Mouse (Mus musculus): ENCODE results near the gene Nadsyn1. TPM values are rescaled to one million over a fixed set of nuclear protein-coding genes. Genes with fewer than 3 reads are reported as not detected.

Gene Nadsyn1
- polyA plus RNA-seq, 1 experiment: 12.3 TPM

DNA sequence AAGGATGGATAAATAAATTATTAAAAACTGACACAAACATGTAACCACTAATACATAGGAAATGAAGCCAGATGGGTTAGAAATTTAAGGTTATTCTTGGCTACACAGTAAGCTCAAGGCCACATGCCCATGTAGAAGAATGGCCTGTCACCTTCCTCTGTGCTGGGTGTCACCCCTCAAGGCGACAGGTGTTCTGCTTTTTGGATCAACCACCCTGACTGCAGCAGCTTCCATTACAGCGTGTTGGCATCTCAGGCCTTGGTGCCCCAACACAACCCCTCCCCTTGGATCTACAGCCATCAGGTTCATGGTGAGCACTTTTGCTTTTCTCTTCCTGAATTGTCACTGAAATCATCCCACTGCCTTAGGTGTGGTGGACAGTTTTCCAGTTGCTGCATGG is 10.0 kb upstream of the Nadsyn1 start:
- Histone ChIP-seq H3K36me3 (ENCODE audit: control insufficient read depth, insufficient read depth, low read length, poor library complexity, severe bottlenecking) (peaks cover 6% of the 10 kb centered on the region; the same call in 1 of the 2 replicates), H3K4me1 (ENCODE audit: control insufficient read depth, insufficient read depth, low read length) (peaks cover 4% of the 10 kb centered on the region), H3K27me3 (ENCODE audit: control insufficient read depth, insufficient read depth, low read length, poor library complexity, severe bottlenecking) (no peaks in the 10 kb centered on the region), H3K9me3 (replicated peaks; ENCODE audit: control insufficient read depth, insufficient read depth, low read length, poor library complexity, severe bottlenecking) (no peaks in the 10 kb centered on the region), H3K27ac (ENCODE audit: insufficient read depth, low read length) (no peak overlapping the region), H3K9ac (ENCODE audit: low read depth, poor library complexity, severe bottlenecking) (no peak overlapping the region), H3K4me3 (ENCODE audit: low read depth, low read length) (no peak overlapping the region)
- TF ChIP-seq EP300 (IDR thresholded peaks at IDR 0.05; ENCODE audit: insufficient read depth, low read depth, low read length) (no peak), POLR2A (IDR thresholded peaks at IDR 0.05; ENCODE audit: insufficient read depth, low read length) (no peak), CTCF (IDR thresholded peaks at IDR 0.05; ENCODE audit: low read depth, low read length) (no peak)

- Histone ChIP-seq H3K9me3 (replicated peaks; ENCODE audit: control insufficient read depth, insufficient read depth, low read length, poor library complexity, severe bottlenecking) (no peaks in the 10 kb centered on the region), H3K4me3 (ENCODE audit: low read depth, low read length) (no peak overlapping the region), H3K4me1 (ENCODE audit: control insufficient read depth, insufficient read depth, low read length) (peaks cover 4% of the 10 kb centered on the region), H3K9ac (ENCODE audit: low read depth, poor library complexity, severe bottlenecking) (no peak overlapping the region), H3K36me3 (ENCODE audit: control insufficient read depth, insufficient read depth, low read length, poor library complexity, severe bottlenecking) (0 out of 2 replicates have a peak, but pooled peaks cover 2% of the 10 kb centered on the region), H3K27ac (ENCODE audit: insufficient read depth, low read length) (no peak overlapping the region), H3K27me3 (ENCODE audit: control insufficient read depth, insufficient read depth, low read length, poor library complexity, severe bottlenecking) (no peaks in the 10 kb centered on the region)
- TF ChIP-seq POLR2A (IDR thresholded peaks at IDR 0.05; ENCODE audit: insufficient read depth, low read length): no peak
- no peak for TF ChIP-seq EP300 (IDR thresholded peaks at IDR 0.05; ENCODE audit: insufficient read depth, low read depth, low read length)
- no peak for TF ChIP-seq CTCF (IDR thresholded peaks at IDR 0.05; ENCODE audit: low read depth, low read length)
Measured at GRCm38 (mm10) chr7:143832196-143832595, 9.5 kb upstream of the Nadsyn1 start.

DNA sequence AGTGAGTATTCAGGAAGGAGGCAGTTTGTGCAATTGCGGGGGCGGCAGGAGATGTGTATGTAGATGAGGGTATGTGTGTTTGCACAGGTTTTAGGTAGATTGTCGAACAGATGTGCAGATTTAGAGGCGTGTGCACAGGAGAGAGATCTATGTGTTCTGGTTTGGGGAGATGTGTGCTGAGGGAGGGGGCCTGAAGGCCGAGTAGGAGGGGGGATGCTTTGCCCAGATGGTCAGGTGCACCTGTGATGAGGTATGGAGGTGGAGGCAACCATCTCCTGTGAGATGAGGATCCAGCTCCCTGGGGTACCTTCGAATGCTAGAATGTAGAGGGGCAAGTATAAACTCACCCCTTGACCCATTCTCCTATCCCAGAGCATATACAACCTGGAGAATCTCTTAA is 7.8 kb upstream of the Nadsyn1 start:
- peaks cover 4% of the 10 kb centered on the region for H3K4me1 ChIP-seq (ENCODE audit: control insufficient read depth, insufficient read depth, low read length)
- H3K9me3 ChIP-seq (replicated peaks; ENCODE audit: control insufficient read depth, insufficient read depth, low read length, poor library complexity, severe bottlenecking): no peaks in the 10 kb centered on the region
- H3K36me3 ChIP-seq (ENCODE audit: control insufficient read depth, insufficient read depth, low read length, poor library complexity, severe bottlenecking): 0 out of 2 replicates have a peak, but pooled peaks cover 2% of the 10 kb centered on the region
- H3K27me3 ChIP-seq (ENCODE audit: control insufficient read depth, insufficient read depth, low read length, poor library complexity, severe bottlenecking): no peaks in the 10 kb centered on the region
- no peak for TF ChIP-seq CTCF (IDR thresholded peaks at IDR 0.05; ENCODE audit: low read depth, low read length)
- TF ChIP-seq EP300 (IDR thresholded peaks at IDR 0.05; ENCODE audit: insufficient read depth, low read depth, low read length): no peak
- TF ChIP-seq POLR2A (IDR thresholded peaks at IDR 0.05; ENCODE audit: insufficient read depth, low read length): no peak
- H3K4me3 ChIP-seq (ENCODE audit: low read depth, low read length): peak overlapping the region; percentile 86
- peak overlapping the region; percentile 78 for H3K9ac ChIP-seq (ENCODE audit: low read depth, poor library complexity, severe bottlenecking)
- no peak overlapping the region for H3K27ac ChIP-seq (ENCODE audit: insufficient read depth, low read length)

DNA sequence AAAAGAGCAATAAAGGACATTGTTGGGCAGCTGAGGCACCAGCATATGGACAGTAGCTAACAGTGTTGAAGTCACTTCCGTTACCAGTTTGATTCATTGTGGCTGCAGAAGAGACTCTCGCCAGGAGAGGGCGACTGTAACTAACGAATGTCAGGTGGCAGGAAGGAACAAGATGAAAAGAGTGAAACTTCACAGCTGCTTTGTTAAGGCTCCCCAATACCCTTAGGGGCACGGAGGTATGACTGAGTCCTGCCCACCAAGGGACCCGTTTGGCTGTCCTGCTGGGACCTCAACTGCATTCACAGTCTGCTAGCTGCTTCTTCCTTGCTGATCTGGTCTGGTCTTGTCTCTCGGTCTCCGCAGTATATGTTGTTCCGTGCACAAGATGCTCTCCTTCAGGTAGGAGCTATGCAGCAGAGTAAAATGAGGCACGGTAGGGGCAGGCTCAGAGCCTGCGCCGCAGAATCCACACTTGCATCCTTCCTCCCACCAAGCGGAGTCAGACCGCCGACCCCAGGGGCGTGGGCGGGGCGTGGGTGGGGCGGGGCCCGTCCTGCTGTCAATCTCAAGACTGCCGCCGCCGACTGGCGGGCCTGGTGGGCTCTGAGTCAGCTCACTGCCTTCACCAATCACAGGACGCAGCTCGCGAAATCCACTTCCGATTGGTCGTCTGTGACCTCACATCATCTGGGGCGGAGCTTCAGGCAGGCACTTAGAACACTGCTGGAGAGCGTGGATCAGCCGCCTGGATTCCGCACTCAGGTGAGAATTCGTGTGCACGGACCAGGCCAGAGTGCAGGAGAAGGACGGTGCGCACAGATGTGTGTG is 7.1 kb upstream of the Nadsyn1 start:
- peak overlapping the region; percentile 55 for H3K27ac ChIP-seq (ENCODE audit: insufficient read depth, low read length)
- H3K4me1 ChIP-seq (ENCODE audit: control insufficient read depth, insufficient read depth, low read length): no peaks in the 10 kb centered on the region
- H3K9me3 ChIP-seq (replicated peaks; ENCODE audit: control insufficient read depth, insufficient read depth, low read length, poor library complexity, severe bottlenecking): no peaks in the 10 kb centered on the region
- H3K4me3 ChIP-seq (ENCODE audit: low read depth, low read length): peak overlapping the region; percentile 86
- TF ChIP-seq CTCF (IDR thresholded peaks at IDR 0.05; ENCODE audit: low read depth, low read length) (peak; percentile 66), POLR2A (IDR thresholded peaks at IDR 0.05; ENCODE audit: insufficient read depth, low read length) (peak; percentile 69), EP300 (IDR thresholded peaks at IDR 0.05; ENCODE audit: insufficient read depth, low read depth, low read length) (no peak; the same call in 1 of the 2 replicates)
- H3K36me3 ChIP-seq (ENCODE audit: control insufficient read depth, insufficient read depth, low read length, poor library complexity, severe bottlenecking): 0 out of 2 replicates have a peak, but pooled peaks cover 2% of the 10 kb centered on the region
- peak overlapping the region; percentile 78 for H3K9ac ChIP-seq (ENCODE audit: low read depth, poor library complexity, severe bottlenecking)
- H3K27me3 ChIP-seq (ENCODE audit: control insufficient read depth, insufficient read depth, low read length, poor library complexity, severe bottlenecking): no peaks in the 10 kb centered on the region

- H3K36me3 ChIP-seq (ENCODE audit: control insufficient read depth, insufficient read depth, low read length, poor library complexity, severe bottlenecking): 0 out of 2 replicates have a peak, but pooled peaks cover 2% of the 10 kb centered on the region
- H3K4me1 ChIP-seq (ENCODE audit: control insufficient read depth, insufficient read depth, low read length): no peaks in the 10 kb centered on the region
- no peak overlapping the region for H3K9ac ChIP-seq (ENCODE audit: low read depth, poor library complexity, severe bottlenecking)
- no peaks in the 10 kb centered on the region for H3K9me3 ChIP-seq (replicated peaks; ENCODE audit: control insufficient read depth, insufficient read depth, low read length, poor library complexity, severe bottlenecking)
- no peak overlapping the region for H3K4me3 ChIP-seq (ENCODE audit: low read depth, low read length)
- TF ChIP-seq EP300 (IDR thresholded peaks at IDR 0.05; ENCODE audit: insufficient read depth, low read depth, low read length): no peak
- no peak for TF ChIP-seq POLR2A (IDR thresholded peaks at IDR 0.05; ENCODE audit: insufficient read depth, low read length)
- TF ChIP-seq CTCF (IDR thresholded peaks at IDR 0.05; ENCODE audit: low read depth, low read length): no peak
- H3K27ac ChIP-seq (ENCODE audit: insufficient read depth, low read length): no peak overlapping the region
- H3K27me3 ChIP-seq (ENCODE audit: control insufficient read depth, insufficient read depth, low read length, poor library complexity, severe bottlenecking): no peaks in the 10 kb centered on the region
Measured at GRCm38 (mm10) chr7:143826985-143827384, 4.3 kb upstream of the Nadsyn1 start.

DNA sequence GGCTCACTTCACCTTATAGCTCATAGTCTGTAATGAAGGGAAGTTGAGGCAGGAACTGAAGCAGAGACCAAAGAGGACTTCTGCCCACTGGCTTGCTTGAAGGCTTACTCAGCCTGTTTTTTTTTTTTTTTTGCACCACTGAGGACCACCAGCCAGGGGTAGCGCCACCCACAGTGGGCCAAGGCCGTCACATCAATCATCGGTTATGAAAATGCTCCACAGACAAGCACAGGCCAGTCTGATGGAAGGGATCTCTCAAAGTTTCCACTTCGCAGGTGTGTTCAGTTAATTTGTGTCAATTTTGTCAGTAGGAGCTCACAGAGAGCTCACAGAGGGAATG is 587 bp upstream of the Nadsyn1 start:
- Histone ChIP-seq H3K27me3 (ENCODE audit: control insufficient read depth, insufficient read depth, low read length, poor library complexity, severe bottlenecking) (no peaks in the 10 kb centered on the region), H3K36me3 (ENCODE audit: control insufficient read depth, insufficient read depth, low read length, poor library complexity, severe bottlenecking) (no peaks in the 10 kb centered on the region), H3K27ac (ENCODE audit: insufficient read depth, low read length) (no peak overlapping the region), H3K9ac (ENCODE audit: low read depth, poor library complexity, severe bottlenecking) (peak overlapping the region; percentile 7), H3K4me3 (ENCODE audit: low read depth, low read length) (peak overlapping the region; percentile 53), H3K9me3 (replicated peaks; ENCODE audit: control insufficient read depth, insufficient read depth, low read length, poor library complexity, severe bottlenecking) (no peaks in the 10 kb centered on the region), H3K4me1 (ENCODE audit: control insufficient read depth, insufficient read depth, low read length) (no peaks in the 10 kb centered on the region)
- TF ChIP-seq EP300 (IDR thresholded peaks at IDR 0.05; ENCODE audit: insufficient read depth, low read depth, low read length) (no peak), CTCF (IDR thresholded peaks at IDR 0.05; ENCODE audit: low read depth, low read length) (no peak), POLR2A (IDR thresholded peaks at IDR 0.05; ENCODE audit: insufficient read depth, low read length) (no peak)

Measured in ES-Bruce4 (cell line).